Mouse (Mus musculus) spleen, postnatal 14 days (tissue): Measurements from ENCODE around the gene Krtcap3.

ENCODE experiments used
- DNase-seq, 2 experiments: peaks; one replicate each; pipeline ENCODE4 v3.0.0; 2021 to 2022; ENCODE audit warnings: low spot score in 2 of 2

Krtcap3 gene

DNA sequence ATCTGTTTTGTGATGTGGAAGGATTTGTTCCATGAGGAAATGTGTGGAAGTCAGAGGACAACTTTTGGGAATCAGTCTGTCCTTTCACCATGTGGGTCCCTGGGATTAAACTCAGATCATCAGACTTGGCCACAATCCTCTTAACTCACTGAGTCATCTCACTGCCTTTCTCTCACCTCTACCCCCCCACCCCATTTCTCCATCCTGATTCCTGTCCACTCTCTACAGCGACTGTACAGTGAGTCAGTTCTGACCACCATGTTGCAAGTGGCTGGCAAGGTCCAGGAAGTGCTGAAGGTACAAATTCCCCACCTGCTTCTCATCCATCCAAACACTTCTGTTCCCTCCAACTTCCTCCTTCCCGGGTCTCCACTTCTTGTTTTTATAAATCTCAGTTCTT is 47.0 kb downstream of the Krtcap3 start:
- DNase-seq = no peak

DNA sequence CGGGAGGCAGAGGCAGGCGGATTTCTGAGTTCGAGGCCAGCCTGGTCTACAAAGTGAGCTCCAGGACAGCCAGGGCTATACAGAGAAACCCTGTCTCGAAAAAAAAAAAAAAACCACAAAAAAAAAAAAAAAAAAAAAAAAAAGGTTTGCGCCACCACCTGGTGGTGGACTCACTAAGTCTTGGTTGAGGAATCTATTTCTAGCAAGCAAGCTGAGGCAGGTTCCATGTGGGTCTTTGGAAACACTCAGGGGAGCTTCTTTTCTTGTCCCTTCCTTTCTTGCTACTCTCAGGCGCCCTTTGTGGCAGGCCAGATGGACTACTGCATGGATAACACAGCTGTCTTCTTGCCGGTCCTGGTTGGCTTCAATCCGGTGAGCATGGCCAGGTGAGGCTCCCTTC is 50.4 kb downstream of the Krtcap3 start:
- no peak for DNase-seq
